Mouse (Mus musculus) activated CD4-positive, CD25-positive, alpha-beta regulatory T cell, adult 4 months (primary cell): ENCODE results near the gene Foxc2. TPM values are rescaled to one million over a fixed set of nuclear protein-coding genes. Genes with fewer than 3 reads are reported as not detected.

Experiments used
- ATAC-seq: one replicate; pipeline ENCODE4 v1.8.0; 2017
- polyA plus RNA-seq, 2 experiments: library from polyadenylated mRNA; unstranded; fragments of 100-300 nt; shearing (Covaris generic); gene quantifications; one replicate each; pipeline ENCODE4 v1.2.1; 2017

The Foxc2 gene
- polyA plus RNA-seq, 2 experiments from 2014 or later, result not detected

DNA sequence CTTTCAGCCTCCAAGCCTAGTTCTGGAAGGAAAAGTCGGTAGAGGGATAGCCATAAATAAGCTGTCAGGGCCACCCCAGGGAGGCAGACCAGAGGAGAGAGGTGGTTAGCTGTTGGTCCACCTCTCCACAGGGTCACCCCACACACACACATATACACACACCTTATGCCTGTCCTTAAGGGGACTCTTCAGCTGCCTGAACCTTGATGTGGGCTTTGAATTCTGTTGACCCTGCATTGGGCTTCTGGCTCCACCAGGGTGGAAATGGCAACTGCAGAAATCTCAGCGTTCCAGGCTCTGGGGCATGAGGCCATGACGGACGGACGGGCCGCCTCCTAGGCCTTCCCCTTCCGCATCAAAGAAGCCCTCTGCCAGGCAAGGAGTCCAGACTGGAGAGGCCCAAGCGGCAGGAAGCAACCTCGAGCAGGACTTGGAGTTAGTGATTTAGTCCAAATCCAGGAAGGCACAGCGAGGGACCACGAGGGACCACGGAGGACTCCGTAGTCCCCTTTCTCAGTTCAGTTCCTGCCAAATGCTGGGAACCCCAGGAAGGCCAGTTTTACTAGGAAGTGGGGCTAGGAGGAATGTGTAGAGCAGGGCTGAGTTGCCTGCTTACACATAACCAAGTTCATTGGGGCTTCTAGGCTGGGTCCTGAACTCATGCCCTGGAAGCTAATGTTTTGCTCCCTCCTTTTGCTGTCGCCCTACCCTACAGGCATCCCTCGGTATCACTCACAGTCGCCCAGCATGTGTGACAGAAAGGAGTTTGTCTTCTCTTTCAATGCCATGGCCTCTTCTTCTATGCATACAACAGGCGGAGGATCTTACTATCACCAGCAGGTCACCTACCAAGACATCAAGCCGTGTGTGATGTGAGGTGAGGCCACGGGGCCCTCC lies 29.7 kb upstream of the Foxc2 start:
- ATAC-seq, result no peak

DNA sequence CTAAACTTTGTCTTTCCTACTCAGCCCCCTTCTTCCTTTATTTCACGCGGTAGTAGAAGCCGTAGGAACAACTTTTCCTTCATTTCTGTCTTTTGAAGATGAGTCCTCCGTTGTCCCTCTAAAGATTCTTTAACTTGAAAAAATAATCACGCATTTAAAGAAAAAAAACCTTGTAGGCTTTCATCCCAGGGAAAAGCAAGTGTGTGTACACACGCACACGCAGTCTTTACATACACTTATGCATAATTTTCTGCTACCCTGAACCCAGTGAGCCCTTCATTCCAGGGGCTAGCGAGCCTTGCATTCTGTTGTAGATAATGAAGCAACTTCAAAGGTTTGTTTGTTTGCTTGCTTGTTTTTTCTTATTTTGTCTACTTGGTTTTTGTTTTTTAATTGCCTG lies 27.7 kb upstream of the Foxc2 start:
- no peak for ATAC-seq

DNA sequence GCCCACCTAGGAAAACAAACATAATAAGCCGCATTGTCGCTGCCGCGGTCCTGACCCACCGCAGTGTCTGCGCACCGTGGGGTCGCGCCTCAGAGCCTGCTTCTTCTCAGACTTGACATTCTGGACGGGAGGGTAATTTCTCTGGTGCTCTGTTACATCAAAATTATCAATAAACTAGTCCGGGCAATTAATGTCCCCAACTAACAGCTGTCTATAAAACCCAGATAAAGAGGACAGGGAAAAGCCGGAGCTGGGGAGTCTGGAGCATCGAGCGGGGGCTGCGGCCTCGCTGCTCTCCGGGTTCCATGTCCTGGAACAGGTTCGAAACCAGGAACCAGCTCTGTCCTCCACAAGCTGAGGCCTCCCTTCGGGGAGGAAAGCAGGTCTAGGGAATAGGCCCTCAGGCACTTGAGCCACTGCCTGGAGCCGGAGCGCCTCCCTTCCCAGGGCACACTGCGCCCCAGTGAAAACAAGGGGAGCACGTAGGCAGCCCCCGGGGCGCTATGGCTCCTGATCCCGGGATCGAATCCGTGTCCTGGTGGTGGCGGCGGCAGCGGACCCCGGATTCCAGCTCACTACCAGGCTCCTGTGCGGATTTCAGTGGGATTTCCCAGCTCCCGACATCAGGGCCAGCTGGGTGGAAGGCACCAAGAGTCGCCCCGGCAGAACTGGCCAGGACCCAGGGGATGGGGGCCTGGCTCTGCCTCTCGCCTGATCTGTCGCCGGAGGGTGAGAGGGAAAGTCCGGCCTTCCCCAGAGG lies 26.9 kb upstream of the Foxc2 start:
- no peak for ATAC-seq

DNA sequence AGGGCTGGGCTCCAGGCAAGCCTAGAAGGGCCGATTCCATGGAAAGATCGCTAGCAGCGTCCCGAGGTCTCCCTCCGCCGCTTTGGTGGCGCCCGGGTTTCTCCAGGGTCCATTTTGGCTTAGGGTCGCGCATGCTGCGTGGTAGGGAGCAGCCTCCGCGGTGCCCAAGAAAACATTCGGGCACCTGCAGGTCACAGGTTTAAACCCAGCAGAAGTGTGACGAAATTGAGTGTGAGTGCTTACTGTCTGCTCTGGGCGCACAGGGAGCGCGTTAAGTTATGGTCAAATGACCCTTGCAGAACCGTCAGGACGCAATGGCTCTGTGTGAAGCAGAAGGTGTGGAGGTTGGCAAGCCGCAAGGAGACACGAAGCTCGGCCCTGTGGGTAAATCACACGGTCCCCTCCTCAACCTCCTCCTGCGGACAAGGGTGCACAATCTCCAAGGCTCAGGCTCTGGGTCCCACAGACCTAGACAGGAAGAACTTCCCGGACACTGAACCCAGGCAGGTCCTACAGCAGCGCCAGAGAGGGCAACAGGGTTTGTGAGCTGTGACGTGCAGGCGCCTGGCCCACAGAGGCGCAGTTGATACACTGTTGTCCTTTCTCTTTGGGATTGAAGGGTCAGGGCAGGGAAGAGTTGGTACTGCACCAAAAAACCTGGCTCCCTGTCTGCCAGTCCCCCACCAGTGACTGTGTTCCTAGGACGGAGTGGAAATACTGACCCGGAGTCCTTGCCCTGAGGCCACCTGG lies 26.2 kb upstream of the Foxc2 start:
- no peak for ATAC-seq

- no peak for ATAC-seq
Observed at GRCm38 (mm10) chr8:121090716-121091115, 25.3 kb upstream of the Foxc2 start.

DNA sequence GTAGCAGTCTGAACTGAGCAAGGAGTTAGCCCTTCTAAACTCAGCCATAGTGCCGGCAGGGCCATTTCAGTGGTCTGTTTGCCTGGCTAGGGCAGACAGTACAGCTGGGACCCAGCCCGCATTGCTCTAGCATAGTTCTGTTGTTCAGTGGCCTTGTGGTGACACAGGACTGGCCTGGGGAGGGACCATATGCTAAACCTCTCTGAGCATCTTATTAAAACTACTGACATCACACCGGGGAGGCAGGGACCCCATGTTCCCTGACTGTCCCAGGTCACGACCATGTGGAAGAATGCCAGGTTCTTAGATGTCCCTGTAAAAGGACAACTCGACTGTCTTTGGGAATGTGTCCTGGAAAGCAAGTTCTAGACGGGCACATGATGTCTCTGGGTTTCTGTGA lies 23.8 kb upstream of the Foxc2 start:
- no peak for ATAC-seq

- ATAC-seq, result peak; percentile 32
Observed at GRCm38 (mm10) chr8:121092627-121093026, 23.3 kb upstream of the Foxc2 start.

DNA sequence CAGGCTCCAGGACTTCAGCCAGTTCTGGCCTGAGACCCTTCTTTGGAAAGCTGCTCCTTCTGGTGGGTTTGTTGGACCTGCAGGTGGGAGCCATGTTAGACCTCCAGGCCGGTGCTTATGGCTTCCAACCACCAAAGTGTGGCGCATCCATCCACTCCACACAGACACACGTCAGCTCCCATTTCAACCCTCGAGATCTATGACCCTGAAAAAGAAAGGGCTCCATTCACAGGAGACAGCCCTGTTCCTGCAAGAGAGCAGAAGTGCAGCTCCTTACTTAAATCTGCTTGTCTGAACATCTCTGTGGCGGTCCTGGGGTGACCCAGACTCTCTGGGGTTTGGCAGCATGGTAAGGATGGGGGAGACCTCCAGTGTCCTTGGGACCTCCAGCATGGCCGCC lies 22.5 kb upstream of the Foxc2 start:
- no peak for ATAC-seq

DNA sequence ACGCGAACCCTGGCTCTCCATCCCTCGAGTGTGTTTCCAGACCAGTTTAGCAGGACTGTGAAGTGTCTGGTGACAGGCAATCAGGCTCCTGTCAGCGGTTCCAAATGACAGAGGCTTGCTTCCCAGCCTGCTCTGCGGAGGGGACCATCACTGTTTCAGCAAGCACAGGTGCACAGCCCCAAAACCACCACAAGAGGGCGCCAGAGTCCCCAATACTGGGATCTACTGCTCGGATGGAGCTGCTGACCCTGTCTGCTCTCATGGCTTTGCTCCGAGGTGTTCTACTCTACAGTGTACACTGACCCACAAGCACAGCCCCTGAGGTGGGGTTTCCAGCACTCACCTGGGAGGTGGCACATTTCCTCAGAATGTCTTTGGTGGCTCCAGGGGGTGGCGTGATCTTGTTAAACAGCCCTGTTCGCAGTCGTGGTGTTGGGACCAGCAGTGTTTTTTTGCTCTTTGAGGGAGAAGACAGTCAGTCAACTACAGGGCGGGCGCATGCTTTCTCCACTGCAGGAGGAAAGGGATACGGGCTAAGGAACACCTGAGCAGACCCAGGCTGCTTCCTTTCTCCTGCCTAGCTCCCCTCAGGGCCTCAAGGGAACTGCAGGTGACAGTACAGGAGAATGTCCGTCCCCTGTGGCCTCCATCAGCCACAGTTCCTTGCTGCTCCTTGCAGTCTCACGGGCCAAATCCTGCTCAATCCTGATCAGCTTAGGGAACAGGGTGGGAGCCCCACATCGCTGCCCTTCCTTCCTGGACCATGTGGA lies 11.7 kb upstream of the Foxc2 start:
- no peak for ATAC-seq

DNA sequence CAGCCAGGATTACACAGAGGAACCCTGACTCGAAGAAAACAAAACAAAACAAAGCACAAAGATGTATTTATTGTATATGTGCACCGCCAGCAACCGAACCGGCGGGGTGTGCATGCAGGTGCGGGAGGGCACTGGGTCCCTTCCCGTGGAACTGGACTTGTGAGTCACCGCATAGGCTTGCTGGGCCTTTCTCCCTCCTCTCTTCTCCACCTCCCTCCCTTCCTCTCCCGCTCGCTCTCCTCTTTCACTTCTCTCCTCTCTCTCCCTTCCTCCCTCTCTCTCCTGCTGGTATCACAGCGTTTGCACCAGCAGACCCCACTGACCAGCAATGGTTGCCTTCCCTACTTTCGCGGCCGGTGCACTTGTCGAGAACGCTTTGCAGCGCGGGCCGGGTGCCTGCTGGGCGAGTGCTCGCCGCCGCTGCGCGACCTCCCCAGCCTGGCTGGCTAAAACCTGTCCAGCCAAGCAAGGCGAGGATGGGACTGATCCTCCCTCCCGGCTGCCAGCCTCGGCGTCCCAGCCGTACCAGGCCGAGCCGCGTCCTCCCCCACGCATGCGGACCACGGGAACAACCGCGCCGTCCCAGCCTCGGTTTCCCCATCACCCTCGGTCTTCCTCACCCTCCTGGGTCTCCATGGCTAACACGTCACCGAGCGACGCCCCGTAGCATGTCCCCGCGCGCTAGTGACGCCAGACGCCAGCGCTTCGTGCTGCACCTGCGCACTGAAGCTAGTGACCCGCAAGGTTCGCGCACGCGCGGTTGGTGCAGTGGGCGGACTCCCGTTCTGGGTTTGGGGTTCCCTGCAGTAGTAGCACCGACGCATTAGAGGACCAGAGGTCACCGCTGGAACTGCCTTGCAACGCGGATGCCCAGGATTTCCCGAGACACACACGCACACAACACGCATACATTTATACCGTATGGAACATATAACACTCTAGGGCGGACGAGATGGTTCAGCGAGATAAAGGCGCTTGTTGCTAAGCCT lies 8.0 kb upstream of the Foxc2 start, which contains the start of gene Mthfsd:
Gene Mthfsd, minus strand, starts transcription at position 725 of the 989 bp plus-strand sequence.
- peak; percentile 90 for ATAC-seq

DNA sequence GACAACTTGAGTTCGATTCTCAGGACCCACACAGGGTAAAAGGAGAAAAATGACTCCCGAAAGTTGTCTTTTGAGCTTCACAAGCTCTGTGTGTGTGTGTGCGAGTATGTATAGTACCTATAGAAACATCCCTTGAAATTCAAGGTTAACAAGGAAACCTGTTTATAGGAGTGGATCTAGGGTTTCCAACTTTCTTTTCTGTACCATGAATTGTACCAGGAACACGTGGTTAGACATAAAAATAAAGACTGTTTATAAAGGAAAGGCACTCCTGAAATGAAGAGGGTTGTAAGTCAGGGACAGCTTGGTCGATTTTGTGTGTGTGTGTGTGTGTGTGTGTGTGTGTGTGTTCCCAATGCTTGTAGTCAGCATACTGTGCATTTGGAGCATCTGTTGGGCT lies 7.3 kb upstream of the Foxc2 start:
- no peak for ATAC-seq

DNA sequence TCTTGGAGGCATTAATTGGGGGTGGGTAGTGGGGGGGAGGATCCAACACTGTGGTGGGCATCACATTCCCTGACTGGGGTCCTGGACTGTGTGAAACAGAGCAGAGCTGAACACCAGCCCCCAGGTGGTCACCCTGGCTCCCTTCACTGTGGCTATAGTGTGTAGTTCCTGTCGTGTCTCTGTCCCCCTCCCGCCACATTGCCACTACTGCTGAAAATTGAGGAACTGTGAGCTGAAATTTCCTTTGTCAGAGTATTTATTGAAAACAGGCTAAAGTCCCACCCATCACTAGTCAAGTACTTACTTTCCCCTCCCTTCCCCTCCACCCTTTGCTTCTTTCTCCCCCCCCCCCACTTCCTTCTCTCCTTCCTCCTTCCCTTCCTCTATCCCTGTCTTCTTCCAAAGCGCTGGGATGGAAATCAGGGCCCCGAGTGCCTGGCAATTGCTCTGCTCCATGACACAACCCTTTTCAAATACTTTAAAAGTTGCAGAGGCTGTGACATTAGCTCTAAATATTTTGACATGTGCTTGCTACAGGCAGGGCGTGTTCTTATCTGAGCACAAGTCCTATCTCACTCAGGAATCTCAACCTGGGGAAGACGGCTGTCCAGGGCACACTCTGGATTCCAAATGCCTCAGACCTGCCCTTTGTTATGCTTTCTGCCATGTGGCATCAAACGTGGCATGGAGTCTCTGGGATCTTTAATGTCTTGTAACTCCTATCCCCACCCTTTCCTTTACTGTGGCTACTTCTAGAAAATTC lies 4.6 kb upstream of the Foxc2 start:
- no peak for ATAC-seq

DNA sequence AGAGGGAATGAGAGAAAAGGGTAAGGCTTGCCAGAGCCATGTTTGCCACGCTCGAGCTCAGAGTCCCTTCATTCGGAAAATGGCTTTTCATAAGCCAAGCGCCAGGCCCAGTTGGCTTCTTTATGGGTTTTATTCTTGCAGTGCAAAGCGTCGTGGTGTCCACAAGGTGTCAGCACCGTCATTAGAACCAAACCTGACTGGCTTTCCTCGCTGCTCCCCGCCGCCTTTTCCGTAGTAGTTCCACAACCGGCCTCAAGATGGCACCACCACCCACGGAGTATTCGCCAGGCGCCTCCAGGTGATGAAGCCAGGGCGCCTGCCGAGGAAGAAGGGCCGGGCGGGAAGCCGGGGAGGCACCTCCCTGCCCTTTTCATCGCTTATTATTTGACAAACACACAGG lies 2.7 kb upstream of the Foxc2 start:
- peak; percentile 84 for ATAC-seq

DNA sequence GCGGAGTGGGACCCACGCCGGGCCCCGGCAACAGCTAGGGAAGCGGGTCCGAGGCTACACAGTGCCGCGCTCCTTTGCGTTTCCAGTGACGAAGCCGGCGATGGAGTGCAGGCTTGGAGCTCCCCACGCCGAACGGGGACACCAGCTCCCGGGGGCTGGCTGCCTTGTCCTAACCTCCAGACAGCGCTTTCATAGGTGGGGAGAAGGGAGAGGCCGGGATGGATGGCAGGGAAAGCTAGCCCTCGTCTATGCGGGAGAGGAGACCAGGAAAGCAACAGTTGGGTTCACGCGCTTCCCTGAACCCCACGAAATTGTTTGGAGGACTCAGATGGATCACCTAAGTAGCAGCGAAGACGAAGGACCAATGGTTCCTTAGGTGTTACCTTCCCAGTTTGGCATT lies 835 bp upstream of the Foxc2 start:
- no peak for ATAC-seq

- no peak for ATAC-seq
Observed at GRCm38 (mm10) chr8:121116591-121117185, 717 bp downstream of the Foxc2 start.

DNA sequence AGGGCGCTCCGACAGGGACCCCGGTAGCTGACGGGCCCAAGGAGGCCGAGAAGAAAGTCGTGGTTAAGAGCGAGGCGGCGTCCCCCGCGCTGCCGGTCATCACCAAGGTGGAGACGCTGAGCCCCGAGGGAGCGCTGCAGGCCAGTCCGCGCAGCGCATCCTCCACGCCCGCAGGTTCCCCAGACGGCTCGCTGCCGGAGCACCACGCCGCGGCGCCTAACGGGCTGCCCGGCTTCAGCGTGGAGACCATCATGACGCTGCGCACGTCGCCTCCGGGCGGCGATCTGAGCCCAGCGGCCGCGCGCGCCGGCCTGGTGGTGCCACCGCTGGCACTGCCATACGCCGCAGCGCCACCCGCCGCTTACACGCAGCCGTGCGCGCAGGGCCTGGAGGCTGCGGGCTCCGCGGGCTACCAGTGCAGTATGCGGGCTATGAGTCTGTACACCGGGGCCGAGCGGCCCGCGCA lies 1.2 kb downstream of the Foxc2 start:
- ATAC-seq, result no peak

DNA sequence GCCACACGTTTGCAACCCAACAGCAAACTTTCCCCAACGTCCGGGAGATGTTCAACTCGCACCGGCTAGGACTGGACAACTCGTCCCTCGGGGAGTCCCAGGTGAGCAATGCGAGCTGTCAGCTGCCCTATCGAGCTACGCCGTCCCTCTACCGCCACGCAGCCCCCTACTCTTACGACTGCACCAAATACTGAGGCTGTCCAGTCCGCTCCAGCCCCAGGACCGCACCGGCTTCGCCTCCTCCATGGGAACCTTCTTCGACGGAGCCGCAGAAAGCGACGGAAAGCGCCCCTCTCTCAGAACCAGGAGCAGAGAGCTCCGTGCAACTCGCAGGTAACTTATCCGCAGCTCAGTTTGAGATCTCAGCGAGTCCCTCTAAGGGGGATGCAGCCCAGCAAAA lies 1.9 kb downstream of the Foxc2 start:
- ATAC-seq, result no peak

- ATAC-seq, result no peak
Observed at GRCm38 (mm10) chr8:121118634-121119420, 2.9 kb downstream of the Foxc2 start.
